Mouse (Mus musculus) activated CD4-positive, CD25-positive, alpha-beta regulatory T cell (primary cell): ENCODE data around the gene Atp6v1e1. TPM values are rescaled to one million over a fixed set of nuclear protein-coding genes. Genes with fewer than 3 reads are reported as not detected.

Experiments
- polyA plus RNA-seq, 2 experiments: library from polyadenylated mRNA; unstranded; fragments of 100-300 nt; shearing (Covaris generic); gene quantifications; one replicate each; pipeline ENCODE4 v1.2.1; 2017

The Atp6v1e1 gene
- 100 to 1,000 TPM; 159 to 167 TPM for polyA plus RNA-seq

DNA sequence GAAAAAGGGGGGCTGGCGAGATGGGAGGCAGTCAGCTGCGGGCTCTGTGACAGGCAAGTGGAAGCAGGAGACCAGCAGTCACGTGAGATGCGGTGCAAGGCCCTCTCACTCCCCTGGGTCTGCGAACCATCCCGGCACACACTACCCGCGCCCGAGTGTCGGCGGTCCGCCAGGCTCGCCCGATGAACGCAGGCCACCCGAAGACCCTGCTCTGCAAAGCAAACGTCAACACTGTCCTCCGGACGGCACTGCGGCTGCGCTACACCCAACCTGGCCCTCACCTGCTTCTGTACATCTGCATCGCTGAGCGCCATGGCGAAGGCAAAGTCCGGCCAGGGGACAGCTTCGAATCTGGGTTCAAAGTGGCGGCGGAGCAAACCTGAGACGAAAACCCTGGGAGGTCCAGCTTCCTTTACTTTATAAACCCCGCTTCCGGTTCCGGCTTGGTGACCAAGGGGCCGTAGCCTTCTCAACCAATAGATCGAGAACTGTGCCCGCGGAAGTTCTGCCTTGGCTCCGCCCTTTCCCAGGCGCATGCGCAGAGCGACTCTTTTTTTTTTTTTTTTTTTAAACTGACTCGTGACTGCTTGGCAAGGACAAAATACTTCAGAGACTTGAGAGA is at the start of gene Atp6v1e1:
TSS of gene Atp6v1e1 (minus strand) at position 487 of the 622 bp plus-strand sequence.

GRCm38 (mm10) chr6:120835474-120836374 is 13.1 kb upstream of the Atp6v1e1 start, which contains the start of gene Bcl2l13:
Gene Bcl2l13 (plus strand): TSS chr6:120836212.

DNA sequence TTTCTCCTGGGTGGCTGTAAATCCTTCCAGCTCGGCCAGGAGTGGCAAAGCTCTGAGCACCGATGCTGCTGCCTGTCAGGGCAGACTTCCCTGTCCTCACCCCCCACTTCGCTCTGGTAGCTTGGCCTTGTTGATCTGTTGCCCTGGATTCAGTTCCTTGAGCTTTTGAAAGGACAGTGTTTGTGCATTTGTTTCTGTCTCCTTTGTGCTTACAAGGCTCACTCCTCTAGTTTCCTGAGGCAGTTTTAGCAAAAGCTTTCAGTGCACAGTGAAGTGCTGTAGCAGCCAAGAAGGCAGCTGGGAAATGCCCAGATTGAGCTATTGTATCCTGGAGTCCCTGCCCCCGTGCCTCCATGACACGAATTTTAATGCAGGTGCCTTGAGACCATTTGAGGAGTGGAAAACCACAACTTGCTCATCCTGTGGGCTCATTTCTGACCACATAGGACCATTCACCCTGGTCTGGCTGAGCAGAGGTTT is 49.4 kb downstream of the Atp6v1e1 start, which contains the start of gene Slc25a18:
TSS of gene Slc25a18 (plus strand) at position 430 of the 480 bp plus-strand sequence.

Other genes with a start within 250 kb of the Atp6v1e1 start
- gene Cecr2, start 156.4 kb downstream of the Atp6v1e1 start, polyA plus RNA-seq, result 1 to 10 TPM in 1 of 2 experiments, under 1 TPM in 1; 0.27 to 1.1 TPM
- not detected for gene Slc25a18, start 49.2 kb downstream of the Atp6v1e1 start, polyA plus RNA-seq
- gene Bcl2l13, start 13.4 kb upstream of the Atp6v1e1 start, polyA plus RNA-seq, result 10 to 100 TPM; 19.8 to 21.2 TPM
- 10 to 100 TPM; 42.1 to 65.6 TPM for gene Bid, start 94.1 kb upstream of the Atp6v1e1 start, polyA plus RNA-seq